Mouse (Mus musculus) brain, embryonic 14.5 days (tissue): ENCODE data around the gene Pdcd1lg2.

Experiments
- CTCF ChIP-seq: fragments of 200-500 bp; IDR thresholded peaks from 2 replicates; pipeline ENCODE4 v1.5.1; 2012; ENCODE audit warnings: inconsistent platforms, mild to moderate bottlenecking, moderate library complexity, borderline replicate concordance; ENCODE audit not compliant: insufficient read depth, insufficient read length; ENCODE audit errors: extremely low read depth
- POLR2A ChIP-seq: fragments of 200-500 bp; IDR thresholded peaks from 2 replicates; pipeline ENCODE4 v1.6.1; 2012; ENCODE audit warnings: mild to moderate bottlenecking, inconsistent platforms, borderline replicate concordance; ENCODE audit not compliant: poor library complexity, insufficient read depth, insufficient read length, severe bottlenecking; ENCODE audit errors: extremely low read depth

- TF ChIP-seq CTCF (no peak), POLR2A (no peak)
These were observed 5.7 kb downstream of the Pdcd1lg2 start for GRCm38 (mm10) chr19:29416393-29416902.
